Mouse (Mus musculus) lung, adult 10 weeks (tissue): ENCODE measurements around the gene Gm27029. TPM values are rescaled to one million over a fixed set of nuclear protein-coding genes. Genes with fewer than 3 reads are reported as not detected.

Experiments
- polyA plus RNA-seq: library from polyadenylated mRNA; stranded (reverse); fragments of 350-450 nt; fragmentation: Illumina TruSeq; extraction: RNeasy Lipid Tissue Mini Kit (QIAGEN cat#74804); gene quantifications from one replicate; pipeline ENCODE4 v1.2.3, GENCODE M21; 2014; ENCODE audit warnings: low read depth, low replicate concordance; ENCODE audit not compliant: insufficient read depth

Gm27029 gene
- polyA plus RNA-seq: 2.7 TPM

DNA sequence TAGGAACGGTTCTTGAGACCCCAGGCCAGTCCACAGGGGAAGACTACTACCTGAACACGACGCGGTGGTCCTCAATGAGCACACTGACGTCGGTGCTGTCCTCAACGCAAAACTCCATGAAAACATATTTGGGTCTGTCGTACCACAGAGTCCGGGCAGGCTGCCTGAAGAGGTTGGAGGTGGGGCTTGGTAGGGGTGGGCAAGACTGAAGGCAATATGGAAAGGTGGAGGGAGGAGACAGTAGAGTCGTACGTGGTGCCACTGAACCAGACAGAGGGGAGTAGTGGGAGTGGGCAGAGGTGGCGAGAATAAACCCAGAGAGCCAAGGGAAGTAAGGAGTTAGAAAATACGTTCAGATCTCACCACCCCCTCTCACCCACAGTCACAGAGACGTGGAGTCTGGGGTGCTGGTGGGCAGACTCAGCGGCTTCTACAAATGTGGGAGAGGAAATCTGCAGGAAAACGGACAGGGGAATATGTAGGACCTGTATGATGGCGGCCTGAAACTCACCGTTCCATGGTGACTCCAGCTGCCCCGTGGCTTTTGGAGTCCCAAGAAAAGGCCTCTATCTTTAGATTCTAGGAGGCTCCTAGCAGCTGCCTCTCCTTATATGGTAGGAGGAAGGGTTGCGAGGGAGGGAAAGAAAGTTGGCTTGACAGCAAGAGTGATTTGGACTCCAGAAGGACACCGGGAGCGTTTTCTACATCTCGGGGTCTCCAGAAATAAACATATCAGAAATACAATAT is at the start of gene Gm27029:
TSS of gene Gm27029 (minus strand) at position 692 of the 747 bp plus-strand sequence.

DNA sequence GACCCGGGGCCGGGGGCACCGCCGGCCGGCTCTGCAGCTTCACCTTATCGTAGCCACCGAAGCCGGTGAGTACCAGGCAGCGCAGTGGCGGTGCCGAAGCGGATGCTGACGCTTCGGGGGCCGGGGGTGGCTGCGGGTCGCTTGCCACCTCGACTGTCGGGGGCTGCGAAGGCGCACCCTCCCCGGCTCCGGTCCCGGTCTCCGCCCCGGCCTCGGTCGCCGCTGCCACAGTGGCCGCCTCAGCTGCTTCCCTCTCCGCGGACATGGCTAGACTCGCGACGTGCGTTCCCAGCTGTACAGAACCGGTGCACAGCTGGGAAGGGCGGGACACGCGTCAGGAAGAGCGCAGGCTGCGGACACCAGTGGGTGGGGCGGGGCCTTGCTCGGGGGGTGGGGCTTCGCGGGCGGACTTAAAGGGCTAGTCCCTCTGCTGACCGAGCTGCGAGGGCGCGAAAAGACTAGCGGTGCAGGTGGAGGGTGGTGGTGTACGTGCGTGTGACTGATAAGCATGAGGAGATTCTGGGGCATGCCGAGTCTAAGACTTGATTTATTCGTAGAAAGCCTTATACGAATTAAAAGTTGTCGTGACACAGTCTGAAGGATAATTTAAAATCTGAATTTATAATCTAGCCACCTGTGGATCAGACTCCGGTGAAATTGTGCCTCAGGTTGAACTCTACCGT is 41.4 kb upstream of the Gm27029 start, which contains the start of gene Vat1:
TSS of gene Vat1 (minus strand) at position 362 of the 683 bp plus-strand sequence.

DNA sequence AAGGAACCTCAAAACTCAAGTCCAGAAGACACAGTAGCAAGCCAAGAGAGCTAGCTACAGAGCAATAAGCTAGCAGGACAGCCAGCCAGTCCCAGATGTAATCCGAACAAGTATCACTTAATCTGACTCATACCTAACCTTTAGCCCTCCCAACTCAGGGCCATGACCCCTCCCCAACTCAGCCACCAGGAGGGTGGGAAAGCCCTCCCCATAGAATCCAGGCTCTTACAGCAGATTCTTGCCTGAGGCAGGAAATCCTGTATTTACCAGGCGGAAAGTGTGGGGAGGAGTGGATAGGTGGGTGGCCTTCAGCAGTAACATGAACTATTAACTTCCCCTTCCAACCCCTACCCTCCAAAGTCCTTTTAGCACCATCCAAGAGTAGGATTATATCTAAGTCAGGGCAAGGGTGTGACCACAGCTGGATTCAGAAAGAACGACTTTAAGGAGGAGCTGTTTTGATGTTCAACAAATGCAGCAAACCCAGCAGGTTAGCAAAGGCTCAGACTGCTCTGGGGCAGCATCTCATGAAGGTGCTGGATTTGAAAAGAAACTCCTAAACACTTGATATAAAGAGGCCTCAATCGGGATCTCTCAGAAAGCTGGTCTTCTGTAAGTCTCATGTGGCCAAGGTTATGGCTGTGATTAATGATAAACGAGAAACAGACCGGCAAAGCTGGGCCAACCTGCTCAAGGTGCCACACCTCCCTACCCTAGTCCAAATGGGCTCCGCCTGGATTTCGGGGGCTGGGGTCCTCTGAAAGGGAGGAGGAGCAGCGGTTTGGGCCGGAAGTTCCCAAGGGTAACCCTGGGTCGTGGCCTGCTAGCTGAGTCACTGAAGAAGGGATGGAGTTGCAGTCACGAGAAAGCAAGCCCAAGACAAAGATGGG is 39.9 kb upstream of the Gm27029 start, which contains the start of gene Rnd2:
TSS of gene Rnd2 (plus strand) at position 789 of the 890 bp plus-strand sequence.

DNA sequence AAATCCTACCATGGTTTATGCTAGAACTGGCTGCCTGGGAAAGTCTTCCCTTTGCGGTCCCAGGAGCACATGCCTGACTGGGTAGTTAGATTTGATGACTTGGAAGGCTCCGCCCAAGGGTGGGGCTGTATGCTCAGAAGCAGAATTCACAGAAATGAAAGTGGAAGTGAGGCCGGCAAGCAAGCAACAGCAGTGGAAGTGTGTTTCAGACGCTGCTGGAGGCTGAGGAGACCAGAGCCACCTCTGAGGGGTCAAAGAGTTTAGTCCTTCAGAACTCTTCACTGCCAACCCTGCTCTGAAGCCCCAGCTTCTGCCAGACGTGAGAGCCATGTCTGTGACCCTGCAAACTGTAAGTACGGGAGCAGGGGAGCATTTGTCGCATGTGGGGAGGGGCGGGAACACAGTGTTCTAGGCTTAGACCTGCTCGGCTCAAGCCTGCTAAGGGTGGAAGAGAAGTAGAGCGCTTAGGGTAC is 23.7 kb upstream of the Gm27029 start, which contains the start of gene Ifi35:
TSS of gene Ifi35 (plus strand) at position 134 of the 473 bp plus-strand sequence.

DNA sequence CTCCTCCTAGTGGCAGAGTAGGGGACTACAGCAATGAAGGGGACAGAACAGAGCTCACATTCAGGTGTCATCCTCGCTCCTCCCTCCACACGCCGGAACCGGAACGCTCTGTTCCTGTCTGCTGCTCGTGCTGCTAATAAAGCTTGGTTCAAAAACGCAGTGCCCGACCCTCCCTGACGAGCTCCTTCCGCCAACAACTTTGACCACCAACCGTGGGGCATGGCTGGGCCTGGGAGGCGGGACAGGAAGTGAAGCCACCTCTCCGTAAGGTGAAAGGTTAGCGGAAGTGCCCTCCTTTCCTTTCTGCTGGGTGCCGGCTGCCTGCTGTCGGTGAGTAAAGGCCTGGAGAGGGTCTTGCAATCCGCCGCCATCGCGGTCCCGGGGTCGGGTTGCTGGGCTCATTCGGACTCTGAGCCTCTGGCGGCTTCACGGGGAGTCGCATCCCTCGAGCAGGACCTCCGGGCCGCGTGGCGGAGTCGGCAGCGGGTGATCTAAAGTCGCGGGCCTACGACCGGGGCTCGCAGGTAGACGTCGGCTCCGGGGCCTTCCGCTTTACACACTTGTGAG is 17.6 kb upstream of the Gm27029 start, which contains the start of gene Rpl27:
TSS of gene Rpl27 (plus strand) at position 172 of the 567 bp plus-strand sequence.

DNA sequence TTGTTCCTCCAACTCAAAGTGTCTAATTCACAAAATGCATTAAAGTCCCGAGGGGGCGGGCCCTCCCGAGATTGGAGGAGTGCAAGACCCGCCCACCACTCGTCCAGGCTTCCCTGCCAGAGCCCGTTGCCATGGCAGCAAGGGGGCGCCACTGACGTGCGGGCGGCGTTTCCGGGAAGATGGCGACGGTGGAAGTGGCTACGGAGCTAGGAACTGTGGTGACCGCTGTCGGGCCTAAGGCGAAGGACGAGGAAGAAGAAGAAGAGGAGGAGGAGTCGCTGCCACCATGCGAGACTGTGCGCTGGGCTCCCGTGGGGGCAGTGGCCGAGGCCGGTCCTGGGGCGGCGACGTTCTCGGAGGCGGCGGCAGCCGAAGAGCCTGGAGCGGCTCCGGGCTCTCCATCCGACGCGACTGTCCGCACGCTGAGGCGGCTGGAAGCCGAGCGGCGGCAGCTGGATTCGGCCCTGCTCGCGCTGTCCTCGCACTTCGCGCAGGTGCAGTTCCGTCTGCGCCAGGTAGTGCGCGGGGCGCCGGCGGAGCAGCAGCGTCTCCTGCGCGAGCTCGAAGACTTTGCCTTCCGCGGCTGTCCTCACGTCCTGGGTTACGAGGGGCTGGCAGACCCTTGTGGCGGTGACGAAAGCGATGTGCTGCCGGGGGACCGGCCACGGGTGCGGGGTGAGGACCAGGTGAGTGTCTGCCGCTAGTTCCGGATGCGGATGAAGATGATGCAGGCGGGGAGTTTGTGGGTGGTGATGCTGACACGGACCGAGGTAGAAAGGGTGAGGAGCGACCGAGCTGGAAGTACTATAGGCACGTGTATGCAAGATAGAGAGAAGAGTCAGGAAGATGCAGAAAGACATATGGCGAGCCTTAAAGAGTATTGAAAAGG is 573 bp upstream of the Gm27029 start, which contains the start of the genes Rundc1 and Ptges3l:
TSS of gene Rundc1 (plus strand) at position 161 of the 889 bp plus-strand sequence.
TSS of gene Ptges3l (minus strand) at position 409 of the 889 bp plus-strand sequence.

DNA sequence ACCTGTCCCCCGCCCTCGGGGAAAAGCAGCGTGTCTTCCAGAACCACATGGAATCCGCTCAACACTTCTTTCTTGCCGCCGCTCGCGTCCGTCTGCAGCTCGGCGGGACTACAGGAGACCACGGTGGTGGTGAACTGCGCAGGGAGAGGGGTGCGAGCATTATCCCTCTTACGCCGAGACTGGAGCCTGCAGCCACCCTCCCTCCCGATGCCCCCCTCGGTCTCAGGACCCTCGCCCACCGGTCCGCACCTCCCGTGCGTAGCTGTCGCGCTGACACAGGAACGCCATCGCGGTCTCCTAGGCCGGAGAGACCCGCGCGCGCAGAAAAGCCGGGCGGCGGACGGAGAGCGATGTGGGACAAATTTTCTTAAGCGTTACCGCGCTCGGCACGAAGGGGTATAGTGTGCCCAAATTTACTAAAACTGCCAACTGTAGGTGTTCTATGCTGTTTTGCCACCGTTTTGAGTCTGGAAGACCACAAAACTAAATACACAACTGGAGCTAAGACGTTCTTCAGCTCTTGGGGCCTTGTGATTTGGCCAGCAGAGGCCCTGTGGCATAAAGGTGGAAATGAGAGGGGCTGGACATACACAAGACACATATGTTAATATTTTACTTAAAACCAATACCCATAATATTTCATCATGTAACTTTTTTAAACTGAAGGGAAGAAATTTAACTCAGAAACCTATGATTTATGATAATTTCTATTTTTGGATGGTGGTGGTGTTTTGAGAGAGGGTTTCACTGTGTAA is 7.3 kb downstream of the Gm27029 start, which contains the start of gene Aarsd1:
TSS of gene Aarsd1 (minus strand) at position 515 of the 755 bp plus-strand sequence.

DNA sequence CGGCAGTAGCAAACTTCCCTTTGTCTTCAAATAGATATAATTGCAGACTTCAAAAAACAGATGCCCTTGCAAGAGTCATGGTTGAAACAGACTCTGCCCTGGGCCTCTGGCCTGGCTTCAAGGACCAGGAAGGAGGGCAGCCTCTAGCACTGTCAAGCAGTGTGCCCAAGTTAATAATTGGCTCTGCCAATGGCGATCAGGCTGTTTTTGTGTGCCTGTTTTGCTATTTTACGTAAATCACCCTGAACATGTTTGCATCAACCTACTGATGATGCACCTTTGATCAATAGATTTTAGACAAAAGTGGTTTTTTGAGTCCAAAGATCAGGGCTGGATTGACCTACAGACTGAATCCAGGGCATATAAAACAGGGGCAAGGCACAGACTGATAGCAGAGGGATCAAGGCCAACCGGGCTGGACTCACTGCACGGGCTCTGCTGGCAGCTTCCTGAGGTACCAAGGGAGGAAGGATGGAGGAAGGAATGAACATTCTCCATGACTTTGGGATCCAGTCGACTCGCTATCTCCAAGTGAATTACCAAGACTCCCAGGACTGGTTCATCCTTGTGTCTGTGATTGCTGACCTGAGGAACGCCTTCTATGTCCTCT is 57.2 kb downstream of the Gm27029 start, which contains the start of gene G6pc:
TSS of gene G6pc (plus strand) at position 236 of the 610 bp plus-strand sequence.

Other genes with a start within 250 kb of the Gm27029 start
- 0.13 TPM for gene Ccr10, start 249.4 kb downstream of the Gm27029 start, polyA plus RNA-seq
- 23.4 TPM for gene Ezh1, start 198.3 kb downstream of the Gm27029 start, polyA plus RNA-seq
- gene Ramp2, start 178.8 kb downstream of the Gm27029 start, polyA plus RNA-seq: 682 TPM
- 121 TPM for gene Vps25, start 171.1 kb downstream of the Gm27029 start, polyA plus RNA-seq
- 9.4 TPM for gene Wnk4, start 164.2 kb downstream of the Gm27029 start, polyA plus RNA-seq
- 0.25 TPM for gene Cntd1, start 145.8 kb downstream of the Gm27029 start, polyA plus RNA-seq
- gene Coa3, start 145.7 kb downstream of the Gm27029 start, polyA plus RNA-seq: 157 TPM
- gene Becn1, start 122.5 kb downstream of the Gm27029 start, polyA plus RNA-seq: 89.2 TPM
- gene Psme3, start 108.6 kb downstream of the Gm27029 start, polyA plus RNA-seq: 33.8 TPM
- gene Aoc2, start 99.7 kb downstream of the Gm27029 start, polyA plus RNA-seq: 0.70 TPM
- gene Aoc3, start 94.2 kb downstream of the Gm27029 start, polyA plus RNA-seq: 4.7 TPM
- not detected for gene G6pc, start 57.2 kb downstream of the Gm27029 start, polyA plus RNA-seq
- 26.8 TPM for gene Aarsd1, start 7.2 kb downstream of the Gm27029 start, polyA plus RNA-seq
- gene Rundc1, start 289 bp upstream of the Gm27029 start, polyA plus RNA-seq: 10.9 TPM
- 5.4 TPM for gene Ptges3l, start 537 bp upstream of the Gm27029 start, polyA plus RNA-seq
- 823 TPM for gene Rpl27, start 17.5 kb upstream of the Gm27029 start, polyA plus RNA-seq
- 80.7 TPM for gene Ifi35, start 23.6 kb upstream of the Gm27029 start, polyA plus RNA-seq
- gene Rnd2, start 40.2 kb upstream of the Gm27029 start, polyA plus RNA-seq: 19.0 TPM
- 86.7 TPM for gene Vat1, start 41.4 kb upstream of the Gm27029 start, polyA plus RNA-seq
- 0.28 TPM for gene Brca1, start 127.2 kb upstream of the Gm27029 start, polyA plus RNA-seq
- 33.6 TPM for gene Nbr1, start 127.4 kb upstream of the Gm27029 start, polyA plus RNA-seq
- gene Tmem106a, start 157.4 kb upstream of the Gm27029 start, polyA plus RNA-seq: 12.7 TPM
- not detected for gene Gm11634, start 174.5 kb upstream of the Gm27029 start, polyA plus RNA-seq
- gene Rdm1, start 202.4 kb upstream of the Gm27029 start, polyA plus RNA-seq: 54.6 TPM
- 84.0 TPM for gene Arl4d, start 240.7 kb upstream of the Gm27029 start, polyA plus RNA-seq